Mouse (Mus musculus): ENCODE measurements around the gene Dcst1.

The Dcst1 gene

GRCm38 (mm10) chr3:89305105-89305504 is 59.9 kb downstream of the Dcst1 start:
- no peak for DNase-seq

GRCm38 (mm10) chr3:89304440-89304839 is 60.6 kb downstream of the Dcst1 start:
- DNase-seq: no peak

GRCm38 (mm10) chr3:89300514-89300913 is 64.5 kb downstream of the Dcst1 start:
- DNase-seq: no peak

All from thymus, postnatal 4 days (tissue).